Mouse (Mus musculus) liver, embryonic 16.5 days (tissue): ENCODE measurements around the gene 1520401A03Rik. TPM values are rescaled to one million over a fixed set of nuclear protein-coding genes. Genes with fewer than 3 reads are reported as not detected.
A peak's percentile ranks its signal among the peaks of the same experiment; 100 is the strongest.

Source experiments
- ATAC-seq: fragments of 200-750 bp; cut with Nextera tagmentation; 2 replicates; pipeline ENCODE4 v1.8.0; 2017; ENCODE audit warnings: low read depth, mild to moderate bottlenecking, moderate number of reproducible peaks, moderate library complexity
- H3K27ac ChIP-seq: fragments of 300-500 bp; sonication (generic); 2 replicates; pipeline ENCODE4 v1.5.1; 2014; ENCODE audit warnings: mild to moderate bottlenecking, low read length
- H3K27me3 ChIP-seq: fragments of 300-500 bp; sonication (generic); 2 replicates; pipeline ENCODE4 v1.6.1; 2014; ENCODE audit warnings: low read depth, low read length, mixed read lengths; ENCODE audit not compliant: control insufficient read depth, insufficient read depth
- H3K36me3 ChIP-seq: fragments of 300-500 bp; sonication (generic); 2 replicates; pipeline ENCODE4 v1.6.1; 2014; ENCODE audit warnings: mild to moderate bottlenecking; ENCODE audit not compliant: control insufficient read depth, insufficient read depth
- H3K4me1 ChIP-seq: fragments of 300-500 bp; sonication (generic); 2 replicates; pipeline ENCODE4 v1.6.1; 2014; ENCODE audit warnings: low read depth, low read length, mixed read lengths; ENCODE audit not compliant: control insufficient read depth
- H3K4me2 ChIP-seq: fragments of 300-500 bp; sonication (generic); 2 replicates; pipeline ENCODE4 v1.6.1; 2014; ENCODE audit warnings: low read depth, low read length, mixed read lengths
- H3K4me3 ChIP-seq: fragments of 300-500 bp; sonication (generic); 2 replicates; pipeline ENCODE4 v1.5.1; 2014; ENCODE audit warnings: low read depth, mild to moderate bottlenecking, low read length
- H3K9ac ChIP-seq: fragments of 300-500 bp; sonication (generic); 2 replicates; pipeline ENCODE4 v1.6.1; 2014; ENCODE audit warnings: low read depth, low read length
- H3K9me3 ChIP-seq: fragments of 300-500 bp; sonication (generic); replicated peaks from 2 replicates; pipeline ENCODE4 v1.6.1; 2016; ENCODE audit warnings: low read length; ENCODE audit not compliant: control insufficient read depth
- WGBS: fragments of 180-500 bp; shearing (Covaris S2); extraction: QIAGEN DNeasy Blood & Tissue Kit; methylation state at CpG from one replicate; pipeline ENCODE4 v1.1.7; 2014; ENCODE audit not compliant: insufficient replicate concordance; 5-methylcytosine and 5-hydroxymethylcytosine counted together
- polyA plus RNA-seq: library from polyadenylated mRNA; unstranded; fragments of >200 nt; fragmentation: Nextera tagmentation; extraction: Ambion mirVana; gene quantifications from 2 replicates; pipeline ENCODE4 v1.2.1, GENCODE M21; 2015

1520401A03Rik gene
- polyA plus RNA-seq, 1 experiment from 2014 or later, result 0.04 TPM

- H3K9ac ChIP-seq, result no peak within 1 kb of the TSS
Observed at GRCm38 (mm10) chr17:23745301-23746251, 23.0 kb upstream of the 1520401A03Rik start, which contains the start of gene Kremen2. Gene Kremen2, minus strand, starts transcription at chr17:23745833.

GRCm38 (mm10) chr17:23744651-23745050 lies 22.1 kb upstream of the 1520401A03Rik start:
- WGBS, result 6% methylated on average over 14 of the region's 14 CpGs
- Histone ChIP-seq H3K4me2 (no peak overlapping the region), H3K4me3 (no peak overlapping the region)

More at GRCm38 (mm10) chr17:23745301-23746251, 23.0 kb upstream of the 1520401A03Rik start, which contains the start of gene Kremen2:
- Histone ChIP-seq H3K4me3 (no peak within 1 kb of the TSS), H3K27ac (no peak within 1 kb of the TSS), H3K36me3 (no peaks in the 10 kb centered on the region), H3K9me3 (no peaks in the 10 kb centered on the region), H3K27me3 (peaks cover 74% of the 10 kb centered on the region), H3K4me2 (peak within 1 kb of the TSS; percentile 15; the same call in 1 of the 2 replicates), H3K4me1 (peaks cover 20% of the 10 kb centered on the region)
- 3% methylated on average over 43 of the region's 45 CpGs for WGBS
- no peak for ATAC-seq

GRCm38 (mm10) chr17:23744076-23744475 lies 21.5 kb upstream of the 1520401A03Rik start:
- no peaks in the 10 kb centered on the region for H3K9me3 ChIP-seq
- no peak for ATAC-seq
- WGBS, result 25% methylated on average over 8 of the region's 8 CpGs
- peaks cover 87% of the 10 kb centered on the region for H3K27me3 ChIP-seq
- H3K4me3 ChIP-seq, result no peak overlapping the region
- H3K4me1 ChIP-seq, result peaks cover 29% of the 10 kb centered on the region
- no peak overlapping the region for H3K4me2 ChIP-seq
- H3K36me3 ChIP-seq, result no peaks in the 10 kb centered on the region
- H3K9ac ChIP-seq, result no peak overlapping the region
- no peak overlapping the region for H3K27ac ChIP-seq

More at GRCm38 (mm10) chr17:23744651-23745050, 22.1 kb upstream of the 1520401A03Rik start:
- no peak for ATAC-seq
- Histone ChIP-seq H3K9me3 (no peaks in the 10 kb centered on the region), H3K4me1 (peaks cover 27% of the 10 kb centered on the region), H3K27ac (no peak overlapping the region), H3K9ac (no peak overlapping the region), H3K36me3 (no peaks in the 10 kb centered on the region), H3K27me3 (peaks cover 82% of the 10 kb centered on the region)

- no peaks in the 10 kb centered on the region for H3K9me3 ChIP-seq
- H3K9ac ChIP-seq, result no peak overlapping the region
- peaks cover 95% of the 10 kb centered on the region for H3K27me3 ChIP-seq
- H3K36me3 ChIP-seq, result no peaks in the 10 kb centered on the region
- H3K4me3 ChIP-seq, result no peak overlapping the region
- ATAC-seq, result no peak
- H3K27ac ChIP-seq, result no peak overlapping the region
- H3K4me2 ChIP-seq, result no peak overlapping the region
- 53% methylated on average over 12 of the region's 12 CpGs for WGBS
- H3K4me1 ChIP-seq, result peaks cover 32% of the 10 kb centered on the region
Observed at GRCm38 (mm10) chr17:23742941-23743340, 20.4 kb upstream of the 1520401A03Rik start.

GRCm38 (mm10) chr17:23742210-23742793 lies 19.7 kb upstream of the 1520401A03Rik start:
- no peaks in the 10 kb centered on the region for H3K36me3 ChIP-seq
- H3K4me1 ChIP-seq, result peaks cover 32% of the 10 kb centered on the region
- ATAC-seq, result no peak
- no peak overlapping the region for H3K9ac ChIP-seq
- H3K9me3 ChIP-seq, result no peaks in the 10 kb centered on the region
- H3K4me2 ChIP-seq, result no peak overlapping the region
- WGBS, result 9% methylated on average over 44 of the region's 44 CpGs
- 0 out of 2 replicates have a peak overlapping the region, but pooled peaks have one; percentile 2 for H3K4me3 ChIP-seq
- peaks cover 95% of the 10 kb centered on the region for H3K27me3 ChIP-seq
- no peak overlapping the region for H3K27ac ChIP-seq

GRCm38 (mm10) chr17:23741359-23742209 lies 19.0 kb upstream of the 1520401A03Rik start:
- peaks cover 90% of the 10 kb centered on the region for H3K27me3 ChIP-seq
- WGBS, result 42% methylated on average over 38 of the region's 38 CpGs
- no peak for ATAC-seq
- no peak overlapping the region for H3K4me2 ChIP-seq
- no peak overlapping the region for H3K27ac ChIP-seq
- H3K9me3 ChIP-seq, result no peaks in the 10 kb centered on the region
- no peak overlapping the region for H3K9ac ChIP-seq
- peaks cover under 1% of the 10 kb centered on the region for H3K36me3 ChIP-seq
- H3K4me3 ChIP-seq, result no peak overlapping the region
- peaks cover 32% of the 10 kb centered on the region for H3K4me1 ChIP-seq

GRCm38 (mm10) chr17:23740598-23741021 lies 18.0 kb upstream of the 1520401A03Rik start, which contains the start of gene Paqr4:
Gene Paqr4, minus strand, starts transcription at chr17:23740867.
- peaks cover 29% of the 10 kb centered on the region for H3K4me1 ChIP-seq

GRCm38 (mm10) chr17:23740136-23740584 lies 17.6 kb upstream of the 1520401A03Rik start:
- Histone ChIP-seq H3K4me1 (peaks cover 28% of the 10 kb centered on the region), H3K4me2 (peak overlapping the region; percentile 97), H3K27ac (peak overlapping the region; percentile 24; the same call in 1 of the 2 replicates), H3K27me3 (peaks cover 75% of the 10 kb centered on the region), H3K9me3 (no peaks in the 10 kb centered on the region), H3K4me3 (peak overlapping the region; percentile 71), H3K36me3 (peaks cover 3% of the 10 kb centered on the region), H3K9ac (peak overlapping the region; percentile 70)
- under 1% methylated on average over 45 of the region's 46 CpGs for WGBS
- ATAC-seq, result peak; percentile 87

More at GRCm38 (mm10) chr17:23740598-23741021, 18.0 kb upstream of the 1520401A03Rik start, which contains the start of gene Paqr4:
- 1% methylated on average over 13 of the region's 13 CpGs for WGBS
- H3K27me3 ChIP-seq, result peaks cover 80% of the 10 kb centered on the region
- ATAC-seq, result peak; percentile 75
- peaks cover 3% of the 10 kb centered on the region for H3K36me3 ChIP-seq
- peak within 1 kb of the TSS; percentile 97 for H3K4me2 ChIP-seq
- no peaks in the 10 kb centered on the region for H3K9me3 ChIP-seq
- H3K4me3 ChIP-seq, result peak within 1 kb of the TSS; percentile 71
- peak within 1 kb of the TSS; percentile 24; the same call in 1 of the 2 replicates for H3K27ac ChIP-seq
- peak within 1 kb of the TSS; percentile 70 for H3K9ac ChIP-seq
